Mouse (Mus musculus) MEL (cell line): ENCODE measurements around the gene Hlcs.

Source experiments
- CHD1 ChIP-seq: IDR thresholded peaks from 2 replicates; pipeline ENCODE4 v1.6.1; 2012; ENCODE audit warnings: low read depth, mild to moderate bottlenecking, inconsistent platforms, low read length, improper control_type of control experiment
- CHD2 ChIP-seq: IDR thresholded peaks from 2 replicates; pipeline ENCODE4 v1.6.1; 2011; ENCODE audit warnings: low read length, improper control_type of control experiment
- CTCF ChIP-seq, 3 experiments: IDR thresholded peaks in 2 of 3; conservative IDR thresholded peaks in 1 of 3; 2 replicates each; pipeline ENCODE4 v1.5.1; 2011 to 2012; ENCODE audit warnings: low read length in 3 of 3, low read depth in 2 of 3, mild to moderate bottlenecking in 2 of 3, improper control_type of control experiment in 1 of 3, inconsistent platforms in 1 of 3, mixed read lengths in 1 of 3, moderate library complexity in 1 of 3; ENCODE audit not compliant: control insufficient read depth in 1 of 3, insufficient read depth in 1 of 3, poor library complexity in 1 of 3, severe bottlenecking in 1 of 3
- HCFC1 ChIP-seq: IDR thresholded peaks from 2 replicates; pipeline ENCODE4 v1.6.1; 2012; ENCODE audit warnings: low read depth, mild to moderate bottlenecking, inconsistent platforms, low read length, improper control_type of control experiment, moderate library complexity
- POLR2A ChIP-seq, 2 experiments: IDR thresholded peaks; 2 replicates each; pipeline ENCODE4 v1.6.1; 2011 to 2012; ENCODE audit warnings: low read length in 2 of 2, mild to moderate bottlenecking in 2 of 2, control low read depth in 1 of 2, improper control_type of control experiment in 1 of 2, low read depth in 1 of 2, moderate library complexity in 1 of 2; ENCODE audit not compliant: control insufficient read depth in 1 of 2, insufficient read depth in 1 of 2, poor library complexity in 1 of 2
- SMC3 ChIP-seq: IDR thresholded peaks from 2 replicates; pipeline ENCODE4 v1.6.1; 2011; ENCODE audit warnings: low read depth, low read length, improper control_type of control experiment
- USF1 ChIP-seq: IDR thresholded peaks from 2 replicates; pipeline ENCODE4 v1.6.1; 2014; ENCODE audit warnings: low read depth, mild to moderate bottlenecking, inconsistent platforms, low read length, improper control_type of control experiment, moderate library complexity
- USF2 ChIP-seq, 2 experiments: IDR thresholded peaks; 2 replicates each; pipeline ENCODE4 v1.6.1; 2011 to 2012; ENCODE audit warnings: improper control_type of control experiment in 2 of 2, low read length in 2 of 2, borderline replicate concordance in 1 of 2, inconsistent platforms in 1 of 2, low read depth in 1 of 2, mild to moderate bottlenecking in 1 of 2; ENCODE audit not compliant: insufficient read depth in 1 of 2
- ZMIZ1 ChIP-seq: IDR thresholded peaks from 2 replicates; pipeline ENCODE4 v1.6.1; 2012; ENCODE audit warnings: low read depth, mild to moderate bottlenecking, inconsistent platforms, low read length, improper control_type of control experiment, moderate library complexity

DNA sequence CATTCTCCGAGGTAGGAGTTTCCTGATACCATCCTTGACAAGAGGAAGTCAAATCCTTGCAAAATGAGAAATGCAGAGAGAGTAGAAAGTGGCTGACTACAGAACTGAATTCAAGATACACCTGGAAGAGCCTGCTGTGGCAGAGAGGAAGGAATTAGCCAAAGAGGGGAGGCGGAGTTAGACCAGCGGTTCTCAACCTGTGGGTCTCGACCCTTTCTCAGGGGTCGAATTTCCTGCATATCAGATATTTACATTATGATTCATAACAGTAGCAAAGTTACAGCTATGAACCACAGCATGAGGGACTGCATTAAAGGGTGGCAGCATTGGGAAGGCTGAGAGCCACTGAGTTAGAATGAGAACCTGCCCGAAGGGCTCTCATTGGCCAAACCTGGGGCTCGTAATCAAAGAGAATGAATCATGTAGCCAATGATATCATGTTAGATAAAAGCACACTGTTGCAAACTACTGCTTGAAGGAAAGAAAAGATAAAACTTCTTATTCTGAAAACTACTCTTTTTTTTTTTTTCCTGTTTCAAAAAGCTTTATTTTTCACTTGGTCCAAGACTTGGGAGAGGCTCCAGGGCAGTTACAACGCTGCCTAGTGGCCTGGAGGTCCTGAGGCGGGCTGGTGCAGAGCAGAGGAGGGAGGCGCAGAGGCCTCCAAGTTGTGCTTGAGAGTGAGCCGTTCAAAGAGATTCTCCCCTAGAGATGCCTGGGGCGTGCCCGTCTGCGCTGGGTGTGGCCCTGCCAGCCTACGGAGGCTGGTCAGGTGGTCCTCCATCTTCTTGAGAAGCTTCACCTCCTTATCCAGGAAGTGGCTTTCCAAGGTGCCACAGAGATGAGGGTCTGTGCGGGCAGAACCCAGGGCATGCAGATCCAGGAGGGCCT lies 144.5 kb downstream of the Hlcs start:
- TF ChIP-seq USF1 (no peak), CHD2 (no peak), USF2 (IDR thresholded peaks at IDR 0.05; ENCODE audit: borderline replicate concordance in 1 of 2, insufficient read depth in 1 of 2, low read depth in 1 of 2, low read length in 2 of 2) (no peak), CTCF (IDR thresholded peaks at IDR 0.05 in 2 of 3, conservative IDR thresholded peaks at IDR 0.05 in 1 of 3; ENCODE audit: control insufficient read depth in 1 of 3, insufficient read depth in 1 of 3, low read depth in 2 of 3, low read length in 3 of 3, poor library complexity in 1 of 3, severe bottlenecking in 1 of 3) (peak in 2 of 3 experiments; percentile 23 to 46; a peak in 4 of 6 replicates), HCFC1 (no peak), SMC3 (no peak), POLR2A (IDR thresholded peaks at IDR 0.05; ENCODE audit: control insufficient read depth in 1 of 2, insufficient read depth in 1 of 2, low read depth in 1 of 2, low read length in 2 of 2, poor library complexity in 1 of 2) (no peak), CHD1 (no peak), ZMIZ1 (no peak)
